Mouse (Mus musculus) telencephalon, adult 2 months (tissue): Measurements from ENCODE around the gene H2-M2.
A peak's percentile ranks its signal among the peaks of the same experiment; 100 is the strongest.
"Not testable (repeated sequence)": the region's sequence is repeated elsewhere in the genome, so short reads cannot be mapped to it uniquely, and the experiment has no call there.

Source experiments
- DNase-seq: peaks from one replicate; pipeline ENCODE4 v3.0.0-alpha.2; 2011; ENCODE audit warnings: low read depth, low spot score

Gene H2-M2

GRCm38 (mm10) chr17:37483452-37483851 lies at the start of gene H2-M2:
H2-M2 (minus strand) TSS chr17:37483552.
- DNase-seq: no peak

DNA sequence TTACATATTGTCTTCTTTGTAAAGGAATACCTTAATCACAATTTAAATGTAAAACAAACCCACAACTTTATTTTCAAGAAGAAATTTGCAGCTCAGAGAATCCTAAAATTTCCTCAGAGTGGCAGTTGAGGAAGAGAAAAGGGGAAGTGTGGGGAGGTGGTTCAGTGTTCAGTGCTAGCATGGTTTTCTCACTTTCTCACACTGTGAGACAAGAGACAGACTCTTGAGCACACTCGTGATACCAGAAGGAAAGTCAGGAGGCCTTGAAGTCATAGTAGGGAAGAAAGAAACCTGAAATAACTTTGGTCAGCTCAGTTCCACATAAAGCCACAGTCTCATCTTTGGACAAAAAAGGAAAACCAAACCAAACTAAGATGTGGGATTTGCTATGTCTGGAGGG lies 42.1 kb upstream of the H2-M2 start:
- peak; percentile 26 for DNase-seq

DNA sequence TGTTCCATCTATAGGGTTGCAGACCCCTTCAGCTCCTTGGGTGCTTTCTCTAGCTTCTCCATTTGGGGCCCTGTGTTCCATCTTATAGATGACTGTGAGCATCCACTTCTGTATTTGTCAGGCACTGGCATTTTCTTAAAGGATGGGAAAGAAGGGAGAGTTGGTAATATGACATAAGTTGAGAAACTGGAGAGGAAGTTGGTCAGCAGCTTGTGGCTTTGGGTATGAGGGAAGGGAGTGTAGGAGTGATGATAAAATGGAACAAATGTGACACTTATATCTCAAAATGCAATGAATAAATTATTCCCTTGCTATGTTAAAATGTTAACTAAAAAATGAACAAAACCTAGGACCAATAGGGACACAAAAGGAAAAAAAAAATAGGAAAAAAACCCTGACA lies 41.3 kb upstream of the H2-M2 start:
- not testable (repeated sequence) for DNase-seq

DNA sequence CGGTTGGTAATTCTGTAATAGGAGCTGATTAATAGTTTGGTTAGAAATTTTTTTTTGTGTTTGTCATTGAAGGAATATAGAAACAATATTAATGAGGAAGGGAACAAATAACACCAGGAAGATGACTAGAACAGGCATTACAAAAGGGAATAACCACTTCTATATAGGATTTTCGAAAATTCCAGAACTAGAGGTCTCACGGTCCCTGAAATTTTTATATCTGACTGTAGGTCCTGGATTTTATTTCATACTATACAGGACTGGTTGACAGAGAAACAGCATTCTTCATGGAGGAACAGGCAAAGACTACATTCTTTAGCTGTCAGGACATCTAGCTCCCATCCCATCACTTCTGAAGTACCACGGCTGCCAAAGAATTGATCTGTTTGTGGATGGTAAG lies 24.4 kb upstream of the H2-M2 start, which contains the start of gene Olfr111:
Olfr111 (plus strand) TSS at position 301 of the 400 bp plus-strand sequence.
- DNase-seq: no peak

- DNase-seq: peak; percentile 24
These were observed 8.7 kb upstream of the H2-M2 start, which contains the start of gene Olfr110 for GRCm38 (mm10) chr17:37491930-37492518. Olfr110 (plus strand) TSS chr17:37492468.

GRCm38 (mm10) chr17:37458616-37459015 lies 24.7 kb downstream of the H2-M2 start, which contains the start of gene Olfr109:
Olfr109 (plus strand) TSS chr17:37458916.
- no peak for DNase-seq

DNA sequence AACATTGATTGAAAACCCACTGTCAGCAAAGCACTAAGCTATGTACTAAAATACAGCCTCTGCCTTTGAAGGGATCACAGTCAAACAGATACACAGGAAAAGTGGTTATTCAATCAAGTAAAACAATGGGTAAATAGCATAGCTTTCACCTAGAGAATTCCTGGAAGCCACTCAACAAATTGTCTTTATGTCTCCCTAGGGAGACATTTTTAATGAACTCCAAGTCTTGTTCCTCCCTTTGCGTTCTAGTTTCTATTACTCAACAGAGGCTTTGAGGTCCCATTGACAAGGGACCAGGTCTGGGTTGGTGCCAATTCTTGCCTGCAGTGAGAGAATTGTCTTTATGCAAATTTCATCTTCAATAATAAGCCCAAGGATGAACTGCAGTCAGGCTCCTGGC lies 38.2 kb downstream of the H2-M2 start, which contains the start of gene Olfr108:
Olfr108 (plus strand) TSS at position 301 of the 400 bp plus-strand sequence.
- no peak for DNase-seq
